Mouse (Mus musculus): ENCODE data around the gene Ssbp4.

DNA sequence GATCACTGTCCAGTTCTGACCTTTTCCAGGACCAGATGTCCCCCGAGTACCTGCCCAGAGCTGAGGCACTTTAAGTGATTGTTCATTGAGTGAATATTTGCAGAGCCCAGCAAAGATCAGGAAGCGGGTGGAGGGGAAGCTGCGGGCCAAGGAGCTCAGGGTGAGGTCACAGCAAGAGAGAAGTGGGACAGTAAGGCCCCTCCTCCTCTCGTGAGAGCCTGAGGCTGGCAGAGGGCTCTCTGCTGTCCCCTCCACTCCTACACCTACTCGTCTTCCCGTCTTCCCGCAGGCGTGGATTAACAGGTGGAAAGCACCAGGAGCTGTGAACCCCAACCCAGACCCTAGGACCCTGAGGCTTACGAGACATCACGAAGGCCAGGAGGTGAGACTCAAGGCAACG, 8.0 kb upstream of the Ssbp4 start:
- TF ChIP-seq HCFC1 (IDR thresholded peaks at IDR 0.05; ENCODE audit: borderline replicate concordance, insufficient read depth, low read length) (no peak), MAFK (IDR thresholded peaks at IDR 0.05; ENCODE audit: insufficient read depth, low read depth, low read length) (no peak)

Measured in ES-E14 (cell line).